Comparison of ENCODE assay signal across 31 mouse cellular contexts in the genomic region with DNA sequence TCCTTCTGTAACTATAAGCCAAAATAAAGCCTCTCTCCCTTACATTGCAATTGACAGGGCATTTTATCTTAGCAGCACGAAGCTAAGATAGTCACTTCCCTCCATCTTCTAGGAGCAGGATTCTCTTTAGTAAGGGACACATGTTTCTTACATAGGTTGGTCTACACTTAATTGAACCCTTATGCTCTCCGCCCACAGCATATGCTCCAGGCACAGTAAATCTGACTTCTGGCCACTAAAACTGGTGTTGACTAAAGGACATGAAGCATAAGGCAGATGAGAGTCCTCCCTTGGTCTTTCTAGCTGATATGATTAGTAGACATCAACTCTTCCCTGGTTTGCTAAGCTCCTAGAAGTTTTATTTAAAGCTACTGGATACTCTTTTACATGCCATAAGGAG.
"Had no signal": no experiment of that assay in that cellular context is flagged by ENCODE, and none has a peak within 500 bp of the region (broad histone marks: within the 10 kb centered on the region; RNA-seq: fewer than 3 reads in every experiment).

No protein-coding gene starts in this region.

- H3K27ac ChIP-seq: left cerebral cortex, adult 2 months; limb, embryonic 10.5 days; limb, embryonic 12.5 days; limb, embryonic 13.5 days; limb, embryonic 15.5 days; liver, embryonic 12.5 days; liver, embryonic 13.5 days; liver, embryonic 14.5 days; liver, embryonic 15.5 days; lung, embryonic 15.5 days; macrophage; midbrain, embryonic 10.5 days; midbrain, embryonic 12.5 days; midbrain, embryonic 13.5 days; midbrain, embryonic 15.5 days; neural tube, embryonic 12.5 days had no signal

- H3K9me3 ChIP-seq: limb, embryonic 10.5 days; limb, embryonic 12.5 days; limb, embryonic 13.5 days; limb, embryonic 15.5 days; liver, embryonic 12.5 days; liver, embryonic 13.5 days; liver, embryonic 15.5 days; lung, embryonic 15.5 days; megakaryocyte, embryonic 14.5 days; midbrain, embryonic 10.5 days; midbrain, embryonic 12.5 days; midbrain, embryonic 13.5 days; midbrain, embryonic 15.5 days; neural tube, embryonic 12.5 days had no signal

- H3K9ac ChIP-seq: limb, embryonic 12.5 days; limb, embryonic 13.5 days; limb, embryonic 15.5 days; liver, embryonic 12.5 days; liver, embryonic 13.5 days; liver, embryonic 14.5 days; liver, embryonic 15.5 days; liver, postnatal 0 days; lung, embryonic 14.5 days; lung, embryonic 15.5 days; midbrain, embryonic 12.5 days; midbrain, embryonic 13.5 days; midbrain, embryonic 15.5 days; neural tube, embryonic 12.5 days had no signal

- H3K4me3 ChIP-seq: left cerebral cortex, adult 2 months; limb, embryonic 10.5 days; limb, embryonic 12.5 days; limb, embryonic 13.5 days; limb, embryonic 15.5 days; liver, embryonic 12.5 days; liver, embryonic 13.5 days; liver, embryonic 15.5 days; lung, embryonic 15.5 days; megakaryocyte, embryonic 14.5 days; midbrain, embryonic 10.5 days; midbrain, embryonic 12.5 days; midbrain, embryonic 13.5 days; midbrain, embryonic 15.5 days; myocyte; neural tube, embryonic 12.5 days had no signal

- H3K4me2 ChIP-seq: limb, embryonic 12.5 days; limb, embryonic 13.5 days; limb, embryonic 15.5 days; liver, embryonic 11.5 days; liver, embryonic 12.5 days; liver, embryonic 13.5 days; liver, embryonic 15.5 days; lung, embryonic 14.5 days; lung, embryonic 15.5 days; midbrain, embryonic 11.5 days; midbrain, embryonic 12.5 days; midbrain, embryonic 13.5 days; midbrain, embryonic 15.5 days; neural tube, embryonic 12.5 days had no signal

- H3K27me3 ChIP-seq: limb, embryonic 12.5 days; limb, embryonic 13.5 days; limb, embryonic 15.5 days; liver, embryonic 13.5 days; lung, embryonic 15.5 days; midbrain, embryonic 12.5 days; midbrain, embryonic 13.5 days; midbrain, embryonic 15.5 days; neural tube, embryonic 12.5 days had no signal

- H3K4me1 ChIP-seq: limb, embryonic 15.5 days; liver, embryonic 12.5 days; liver, embryonic 13.5 days; liver, embryonic 15.5 days; lung, embryonic 15.5 days; megakaryocyte, embryonic 14.5 days; midbrain, embryonic 10.5 days; midbrain, embryonic 12.5 days; midbrain, embryonic 13.5 days; midbrain, embryonic 15.5 days; neural tube, embryonic 12.5 days had no signal

- H3K36me3 ChIP-seq: limb, embryonic 10.5 days; limb, embryonic 12.5 days; limb, embryonic 13.5 days; limb, embryonic 15.5 days; liver, embryonic 12.5 days; liver, embryonic 13.5 days; liver, embryonic 15.5 days; lung, embryonic 15.5 days; midbrain, embryonic 10.5 days; midbrain, embryonic 12.5 days; midbrain, embryonic 13.5 days; midbrain, embryonic 15.5 days; neural tube, embryonic 12.5 days had no signal

- ATAC-seq: liver, embryonic 12.5 days; liver, postnatal 0 days; midbrain, embryonic 13.5 days; midbrain, embryonic 15.5 days; midbrain, embryonic 16.5 days had no signal

- DNase-seq: left cerebral cortex, postnatal 4 days; liver; liver, embryonic 13.5 days; liver, postnatal 0 days; lung, adult 18-20 months; lung, adult 2 months; lung, embryonic 14.5 days; lung, postnatal 14 days; lung, postnatal 36 days; lung, postnatal 4 days; midbrain, embryonic 14.5 days had no signal
